Mouse (Mus musculus) gastrocnemius, adult 8-10 months (tissue): Measurements from ENCODE around the gene Erp29. TPM values are rescaled to one million over a fixed set of nuclear protein-coding genes. Genes with fewer than 3 reads are reported as not detected.
"Not testable (repeated sequence)": the region's sequence is repeated elsewhere in the genome, so short reads cannot be mapped to it uniquely, and the experiment has no call there.

Experiments
- DNase-seq, 2 experiments: peaks; one replicate each; pipeline ENCODE4 v3.0.0; 2022; ENCODE audit warnings: low spot score in 2 of 2
- total RNA-seq, 4 experiments: library from RNA; stranded (reverse); gene quantifications; 2 replicates each; pipeline ENCODE4 v1.2.4; 2022

Gene Erp29
- total RNA-seq, result 10 to 100 TPM; 30.5 to 34.9 (median 31.1) TPM

DNA sequence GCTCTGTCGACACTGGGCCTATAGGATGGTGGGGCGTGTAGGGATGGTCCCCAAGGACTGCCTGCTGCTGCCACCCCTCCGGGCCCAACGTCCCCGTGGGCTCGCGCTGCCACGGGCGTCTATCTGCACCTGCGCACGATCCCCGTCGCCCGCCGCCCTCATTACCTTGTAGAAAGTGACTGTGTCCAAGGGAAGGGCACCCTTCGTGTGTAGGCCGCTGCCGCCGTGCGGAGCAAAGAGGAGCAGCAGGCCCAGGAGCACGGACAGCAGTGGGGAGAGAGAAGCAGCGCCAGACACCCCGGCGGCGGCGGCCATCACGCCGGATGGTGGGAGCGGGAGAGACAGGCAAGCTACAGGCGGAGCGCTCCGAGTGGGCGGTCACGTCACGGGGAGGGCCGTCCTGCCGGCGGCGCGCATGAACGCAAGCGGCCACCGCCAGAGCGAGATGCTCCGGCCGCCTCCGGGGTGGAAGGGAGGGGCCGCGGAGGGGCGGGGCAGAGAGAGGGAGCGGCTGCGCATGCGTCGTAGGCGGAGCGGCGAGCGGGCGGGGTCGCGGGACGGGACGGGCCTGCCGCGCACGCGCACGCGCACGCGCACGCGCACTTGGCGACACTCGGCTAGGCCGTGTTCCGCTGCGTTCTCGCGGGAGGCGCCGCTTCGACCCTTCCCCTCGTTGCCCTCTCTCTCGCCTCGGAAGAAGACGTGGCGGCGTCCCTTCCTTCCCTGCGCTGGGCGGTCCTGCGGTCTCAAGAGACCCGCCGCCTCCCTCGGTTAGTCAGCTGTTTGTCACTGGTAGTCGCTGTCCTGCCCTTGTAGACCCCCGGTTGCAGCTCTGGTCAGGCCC, at the start of gene Erp29:
Gene Erp29, minus strand, starts transcription at position 481 of the 844 bp plus-strand sequence.
- peak; percentile 96 for DNase-seq

DNA sequence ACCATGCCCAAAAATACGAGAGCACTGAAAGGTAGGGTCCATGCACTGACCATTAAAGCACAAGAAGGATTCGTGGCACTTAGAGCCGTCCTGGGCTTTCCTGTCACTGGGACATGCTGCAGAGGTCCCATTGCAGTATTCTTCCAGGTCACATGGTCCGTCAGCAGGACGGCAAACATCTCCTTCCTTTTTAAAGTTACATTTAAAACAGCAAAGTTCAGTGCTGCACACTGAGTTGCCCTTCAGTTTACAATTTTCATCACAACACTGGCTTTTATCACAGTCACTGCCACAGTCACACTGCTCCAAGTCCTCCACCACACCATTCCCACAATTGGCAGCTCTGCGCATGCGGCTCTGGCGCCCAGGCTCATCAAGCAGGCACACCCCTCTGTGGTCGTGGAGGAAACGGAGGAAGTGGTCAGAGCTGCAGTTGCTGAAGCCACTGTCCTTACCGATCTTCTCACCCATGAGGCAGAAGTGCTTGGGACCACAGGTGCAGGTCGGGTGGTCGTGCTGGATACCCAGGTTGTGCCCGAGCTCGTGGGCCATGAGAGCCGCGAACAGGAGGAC, 49.2 kb upstream of the Erp29 start:
- DNase-seq, result not testable (repeated sequence)

DNA sequence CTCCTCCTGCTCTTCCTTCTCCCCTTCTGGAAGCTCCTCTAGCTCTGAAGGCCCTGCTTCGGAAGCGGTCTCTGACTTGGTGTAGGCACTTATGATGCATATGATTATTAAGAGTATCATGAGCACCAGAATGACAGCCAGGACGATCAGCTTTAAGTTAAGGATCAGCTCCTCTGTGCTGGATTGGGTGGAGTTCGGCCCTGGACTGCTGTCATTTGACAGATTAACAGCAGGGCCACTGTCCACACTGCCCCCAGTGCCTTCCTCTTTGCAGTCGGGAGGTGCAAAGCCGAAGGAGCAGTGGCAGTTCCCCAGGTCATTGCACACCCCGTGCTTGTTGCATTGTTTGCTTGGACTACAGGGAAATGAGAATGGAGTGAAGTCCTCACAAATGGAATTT, 48.4 kb upstream of the Erp29 start:
- DNase-seq, result no peak

DNA sequence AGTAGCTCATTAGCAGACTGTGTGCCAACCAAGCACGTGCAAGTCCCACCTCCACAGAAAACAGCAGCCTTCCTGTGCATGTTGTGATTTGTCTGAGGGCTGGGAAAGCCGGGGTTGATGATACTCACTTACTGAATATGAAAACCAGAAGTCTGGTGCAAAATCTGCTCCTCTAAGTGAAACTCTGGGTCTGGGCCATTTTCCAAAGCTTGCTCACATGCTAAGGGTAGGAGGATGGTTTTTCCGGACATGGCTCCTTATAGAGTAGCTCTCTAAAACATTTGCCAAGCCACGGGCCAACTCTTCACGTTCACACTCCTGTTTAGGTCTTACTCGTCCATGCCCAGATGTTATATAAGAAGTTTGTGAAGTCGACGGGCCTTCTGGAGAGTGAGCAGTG, 41.0 kb upstream of the Erp29 start:
- no peak for DNase-seq

DNA sequence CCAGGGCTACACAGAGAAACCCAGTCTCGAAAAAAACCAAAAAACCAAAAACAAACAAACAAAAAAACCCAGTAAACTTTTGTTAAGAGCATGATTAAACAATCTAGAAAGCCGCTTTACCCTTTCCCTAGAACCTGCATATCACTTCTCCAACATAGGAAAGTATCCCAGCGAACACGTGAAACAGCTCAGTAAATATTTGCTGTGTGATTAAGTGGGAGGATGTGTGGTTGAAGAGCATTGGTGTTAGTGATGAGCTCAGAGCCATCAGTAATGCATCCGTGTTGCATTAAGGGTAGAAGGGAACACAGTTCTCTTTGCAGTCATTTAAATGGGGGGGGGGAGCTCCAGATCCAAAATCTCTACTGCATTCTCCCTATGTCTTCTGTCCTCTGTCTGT, 32.5 kb upstream of the Erp29 start:
- no peak for DNase-seq

DNA sequence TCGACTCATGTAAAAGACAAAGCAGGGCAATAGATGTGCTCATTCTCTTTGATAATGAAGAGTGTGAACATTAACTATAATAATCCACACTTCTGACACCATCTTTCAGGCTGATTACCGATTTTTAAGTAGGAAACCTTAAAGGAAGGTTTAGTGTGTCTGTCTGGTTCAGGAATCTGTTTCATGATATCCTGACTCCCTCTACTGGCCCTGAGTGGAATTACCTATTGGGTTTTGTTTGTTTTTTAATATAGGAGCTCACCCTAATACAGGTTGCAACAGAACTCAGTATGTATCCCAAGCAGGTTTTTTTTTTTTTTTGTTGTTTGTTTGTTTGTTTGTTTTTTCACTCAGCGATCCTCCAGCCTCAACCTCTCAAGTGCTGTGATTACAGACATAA, 25.4 kb upstream of the Erp29 start:
- no peak for DNase-seq

DNA sequence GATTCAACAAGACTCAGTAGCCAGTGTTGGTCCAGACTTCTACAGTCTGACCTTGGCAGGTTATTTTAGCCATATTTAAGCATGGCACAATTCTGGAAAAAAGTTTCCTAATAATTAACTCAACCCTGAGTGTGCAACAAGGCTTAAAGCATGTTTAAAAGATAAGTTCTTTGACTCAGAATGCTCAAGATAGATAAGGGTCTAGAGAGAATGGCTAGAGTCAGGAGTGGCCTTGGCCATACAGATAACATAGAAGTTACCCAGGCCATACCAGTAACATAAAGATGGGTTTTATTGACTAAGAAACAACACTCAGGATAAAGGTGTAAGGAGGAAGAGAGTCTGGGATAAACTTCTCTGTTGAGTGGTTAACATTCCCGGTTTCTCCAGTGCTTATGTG, 23.7 kb upstream of the Erp29 start:
- no peak for DNase-seq

DNA sequence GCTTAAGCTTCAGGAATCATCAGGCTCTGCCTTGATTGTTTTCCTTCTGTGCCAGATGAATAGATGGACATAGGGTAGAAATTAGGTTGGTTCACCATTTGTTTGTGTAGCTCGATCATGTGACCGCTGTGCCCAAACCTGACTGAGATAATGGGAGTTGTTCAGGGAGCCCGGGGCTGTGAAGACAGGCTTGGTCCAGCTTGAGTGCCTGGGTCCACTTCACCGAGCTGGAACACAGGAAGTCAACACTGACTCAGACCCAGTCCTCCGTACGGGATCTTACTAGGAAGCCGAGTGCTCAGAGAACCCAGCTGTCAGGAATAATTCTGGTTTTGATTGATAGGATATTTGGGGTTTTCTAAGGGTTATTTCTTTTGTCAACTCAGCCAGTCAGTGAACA, 22.3 kb upstream of the Erp29 start:
- no peak for DNase-seq

DNA sequence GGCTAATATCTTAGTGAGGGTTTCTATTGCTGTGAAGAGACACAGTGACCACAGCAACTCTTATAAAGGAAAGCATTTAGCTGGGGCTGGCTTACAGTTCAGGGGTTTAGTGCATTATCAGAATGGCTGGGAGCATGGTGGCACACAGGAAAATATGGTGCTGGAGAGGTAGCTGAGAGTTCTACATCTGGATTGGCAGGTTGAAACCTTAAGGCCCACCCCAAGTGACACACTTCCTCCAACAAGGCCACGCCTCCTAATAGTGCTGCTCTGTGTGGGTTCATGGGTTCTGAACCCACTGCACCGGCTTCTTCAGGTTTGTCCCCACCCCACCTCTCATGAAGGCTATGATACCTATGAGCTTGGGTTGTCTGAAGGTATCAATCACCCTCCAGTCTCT, 20.1 kb upstream of the Erp29 start:
- DNase-seq, result no peak

DNA sequence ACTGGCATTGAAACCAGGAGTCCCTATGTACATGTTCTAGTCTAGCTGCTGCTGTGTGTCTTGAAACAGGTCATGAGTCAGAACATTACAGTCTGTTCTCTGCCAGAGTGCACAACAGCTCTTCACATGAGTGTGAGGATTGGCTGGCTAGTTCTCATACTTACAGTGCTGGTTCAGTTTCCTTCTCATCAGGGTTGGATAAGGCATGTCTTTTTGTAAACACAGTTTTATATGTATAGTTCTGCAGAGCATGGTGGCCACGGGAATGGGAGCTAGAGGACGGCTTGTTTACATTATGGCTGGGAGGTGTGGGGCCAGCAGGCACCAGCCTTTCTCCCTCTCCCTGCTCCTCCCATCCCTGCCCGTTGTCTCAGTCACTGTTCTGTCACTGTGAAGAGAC, 17.3 kb upstream of the Erp29 start:
- no peak for DNase-seq

DNA sequence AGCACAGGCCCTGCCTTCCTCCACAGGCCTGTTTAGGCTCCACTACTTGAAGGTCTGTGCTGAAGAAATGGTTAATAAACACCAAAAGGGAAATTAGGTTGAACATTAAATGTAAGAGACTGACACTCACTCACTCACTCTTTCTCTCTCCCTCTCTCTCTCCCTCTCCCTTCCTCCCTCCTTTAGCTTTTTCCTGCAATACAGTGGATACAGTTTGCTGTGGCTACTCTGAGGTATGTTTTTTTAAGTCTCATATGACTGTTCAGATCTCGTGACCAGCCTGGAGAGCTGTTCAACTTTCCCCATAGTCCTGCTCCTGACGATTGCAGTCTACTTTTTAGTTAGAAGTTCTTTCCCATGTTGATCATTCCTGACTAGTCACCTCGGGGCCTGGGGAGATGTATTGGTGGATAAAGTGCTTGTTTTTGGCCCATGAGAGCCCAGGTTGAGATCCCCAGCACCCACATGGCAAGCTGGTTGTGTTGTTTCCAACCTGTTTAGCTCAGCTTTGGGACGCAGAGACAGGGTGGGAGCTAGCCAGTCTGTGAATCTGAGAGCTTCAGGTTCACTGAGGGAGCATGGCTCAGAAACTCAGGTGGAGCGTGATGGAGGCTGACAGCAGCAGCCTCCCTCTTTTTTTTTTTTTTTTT, 11.4 kb upstream of the Erp29 start:
- DNase-seq, result no peak

DNA sequence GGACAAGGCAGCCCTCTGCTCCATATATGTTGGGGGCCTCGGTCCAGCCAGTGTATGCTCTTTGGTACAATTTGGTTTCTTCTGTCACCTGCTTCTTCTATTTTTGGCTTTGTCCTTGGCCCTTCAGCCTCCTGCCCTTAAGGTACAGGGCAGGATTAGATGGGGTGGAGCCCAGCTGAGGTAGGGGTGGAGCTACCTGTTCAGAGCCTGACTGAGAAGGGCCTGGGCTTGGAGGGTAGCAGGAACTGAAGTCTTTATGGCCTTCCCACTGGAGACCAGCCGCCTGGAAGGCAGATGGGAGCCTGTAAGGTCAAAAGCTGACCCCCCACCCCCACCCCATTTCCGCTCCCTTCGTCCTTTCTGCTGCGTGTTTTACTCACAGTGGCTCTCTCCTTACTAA, 10.7 kb upstream of the Erp29 start:
- DNase-seq, result no peak

DNA sequence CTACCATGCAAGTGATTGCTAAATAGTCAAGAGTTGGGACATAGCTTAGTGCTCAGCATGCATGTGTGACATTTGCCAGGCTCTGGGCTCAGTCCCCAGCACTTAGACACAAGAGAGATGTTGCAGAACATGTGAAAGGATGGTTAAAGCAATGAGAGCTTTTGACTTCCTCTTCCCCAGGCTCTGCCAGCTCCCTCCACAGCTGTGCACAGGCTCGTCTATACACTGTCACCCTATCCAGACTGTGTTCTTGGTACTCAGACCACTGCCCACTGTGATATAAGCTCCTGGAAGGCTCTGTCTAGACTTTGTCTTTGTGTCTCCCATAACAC, 9.8 kb upstream of the Erp29 start:
- DNase-seq, result no peak

DNA sequence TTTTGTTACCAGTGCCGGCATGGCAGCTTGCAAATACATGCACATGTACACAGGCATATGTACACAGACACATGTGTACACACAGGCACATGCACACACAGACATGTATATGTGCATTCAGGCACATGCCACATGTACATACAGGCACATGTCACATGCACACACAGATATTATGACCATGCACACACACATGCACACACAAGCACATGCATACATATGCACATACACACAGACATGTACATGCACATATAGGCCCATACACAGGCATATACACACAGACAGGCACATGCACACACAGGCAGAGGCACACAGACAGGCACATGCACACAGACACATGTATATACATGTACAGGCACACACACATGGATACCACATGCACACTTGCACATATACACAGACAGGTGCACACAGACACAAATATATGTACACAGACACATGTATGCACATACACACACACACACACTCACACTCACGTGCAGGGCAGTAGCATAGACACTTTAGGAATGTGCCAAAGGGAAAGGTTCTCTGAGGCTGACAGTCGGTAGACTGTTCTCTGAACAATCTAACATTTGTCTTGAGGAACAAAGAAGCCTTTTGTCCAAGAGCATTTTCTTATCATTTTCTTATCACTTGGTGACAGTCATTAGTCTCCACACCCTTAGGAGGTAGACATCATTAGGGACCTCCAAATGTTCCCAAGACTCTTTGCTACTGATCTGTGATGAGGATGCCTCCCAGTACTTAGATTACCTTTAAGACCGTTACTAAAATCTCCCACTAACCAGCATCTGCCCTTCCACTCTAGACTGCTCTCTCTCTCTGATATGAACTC, 9.2 kb upstream of the Erp29 start:
- no peak for DNase-seq

DNA sequence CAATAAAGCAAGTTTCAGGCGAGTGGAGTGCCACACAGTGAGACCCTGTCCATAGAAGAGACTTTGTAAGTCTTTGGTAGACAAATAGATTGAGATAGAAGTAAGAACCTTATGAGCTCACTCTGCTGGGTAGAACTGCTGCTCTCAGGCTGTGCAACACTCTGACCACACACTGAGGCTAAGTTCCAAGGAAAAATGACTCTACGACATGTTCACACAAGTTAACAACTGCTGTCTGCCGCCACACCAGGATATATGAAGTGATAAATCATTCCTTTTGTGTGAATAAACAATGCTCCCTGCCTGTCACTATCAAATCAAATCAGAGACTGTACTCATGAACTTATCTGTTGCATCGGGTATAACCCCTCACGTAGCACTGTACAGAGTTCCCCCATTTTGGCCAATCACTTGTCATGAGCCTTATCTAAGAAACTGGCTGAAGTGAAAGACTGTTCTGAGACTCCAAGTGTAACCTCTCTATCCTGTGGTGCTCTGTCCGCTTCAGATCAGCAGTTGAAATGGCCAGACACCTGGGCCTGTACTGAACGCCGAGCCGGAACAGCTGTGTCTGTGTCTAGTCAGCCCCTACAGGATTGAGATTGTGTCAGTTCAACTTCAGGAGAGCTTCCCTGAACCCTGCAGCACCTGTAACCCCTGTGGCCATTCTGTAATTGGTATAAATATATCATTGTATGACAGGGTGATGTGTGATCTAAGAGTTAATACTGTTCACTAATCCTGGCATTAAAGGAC, 3.4 kb upstream of the Erp29 start:
- DNase-seq, result no peak

DNA sequence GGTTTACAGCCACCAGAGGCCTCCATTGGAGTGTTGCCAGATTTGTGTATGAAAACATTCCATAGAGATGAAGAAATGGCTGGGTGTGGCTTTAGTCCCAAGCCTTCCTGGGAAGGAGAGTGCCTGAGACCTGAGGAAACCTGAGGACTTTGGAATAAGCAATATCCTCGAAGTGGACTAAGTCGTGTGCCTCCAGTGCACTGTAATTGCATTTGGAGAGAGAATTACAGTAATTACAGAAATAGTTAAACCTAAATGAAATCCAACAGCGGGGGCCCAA, 2.1 kb upstream of the Erp29 start:
- no peak for DNase-seq

DNA sequence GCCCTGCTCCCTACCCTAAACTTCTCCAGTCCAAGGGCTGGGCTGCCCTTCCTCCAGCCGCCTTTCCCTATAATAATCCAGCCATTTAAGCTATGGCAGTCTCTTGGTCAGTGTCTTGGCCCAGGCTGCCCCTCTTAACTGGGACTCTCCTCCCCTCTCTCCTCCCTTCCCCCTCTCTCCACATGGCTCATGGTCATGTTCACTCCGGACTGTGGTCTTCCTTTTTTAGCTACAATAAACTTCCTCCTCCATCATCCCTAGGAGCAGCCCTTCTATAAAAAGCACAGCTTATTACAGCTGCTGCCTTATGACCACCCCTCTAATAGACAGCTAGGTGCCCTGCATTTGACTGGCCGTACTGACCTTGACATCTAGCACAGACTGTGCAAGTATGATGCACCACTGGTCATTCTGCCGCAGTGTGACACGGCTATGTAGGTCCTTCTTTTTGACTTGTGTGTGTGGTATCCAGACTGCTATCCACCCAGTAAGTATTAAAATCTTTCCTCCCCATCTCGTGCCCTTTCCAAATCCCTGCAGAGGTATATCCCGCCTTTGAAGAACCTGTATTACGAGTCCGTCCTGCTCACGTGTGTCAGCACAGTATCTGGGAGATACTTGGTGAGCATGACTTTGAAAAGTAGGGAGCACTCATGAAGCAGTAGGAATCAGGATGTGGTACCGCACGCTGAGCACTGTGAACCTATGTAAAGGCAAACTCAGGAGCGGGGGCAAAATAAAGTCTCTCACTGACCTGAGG, 1.6 kb upstream of the Erp29 start:
- DNase-seq, result no peak

DNA sequence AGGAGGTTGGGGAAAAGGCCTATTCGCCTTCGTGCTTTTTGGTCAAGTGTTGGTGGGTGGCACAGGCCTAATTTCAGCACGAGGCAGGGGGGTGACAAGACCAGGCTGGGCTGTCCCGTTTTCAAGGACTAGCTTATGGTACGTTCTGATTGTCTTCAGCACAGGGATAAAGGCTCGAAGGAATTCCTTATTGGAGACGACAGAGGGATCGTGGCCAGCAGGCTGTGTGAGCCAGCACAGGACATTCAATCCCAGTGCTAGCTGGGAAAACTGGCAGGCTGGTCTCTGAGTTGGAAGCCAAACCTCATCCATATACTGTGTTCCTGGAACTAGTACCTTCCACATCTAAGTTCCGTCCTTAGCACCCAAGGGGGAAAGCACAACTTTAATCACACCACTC, 600 bp upstream of the Erp29 start:
- peak; percentile 68 to 77 for DNase-seq

DNA sequence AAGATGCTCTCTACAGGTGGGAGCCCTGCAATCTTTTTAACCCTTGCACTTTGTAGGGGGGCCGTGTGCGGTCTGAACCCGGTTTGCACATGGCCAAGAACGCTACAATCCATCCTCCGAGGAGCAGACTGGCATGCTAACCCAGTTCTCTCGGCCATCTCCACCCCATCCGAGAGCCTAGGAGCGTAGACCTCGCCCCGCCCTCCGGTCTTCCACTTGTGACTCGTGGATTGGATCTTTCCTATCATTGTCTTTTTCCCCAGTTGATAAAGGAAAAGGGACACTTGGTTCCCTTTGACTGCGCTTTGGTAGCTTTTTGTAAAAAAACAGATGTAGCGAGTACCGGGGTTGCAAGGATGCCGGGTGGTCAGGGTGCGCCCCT, 671 bp downstream of the Erp29 start, which contains the start of gene Tmem116:
Gene Tmem116, plus strand, starts transcription at position 250 of the 382 bp plus-strand sequence.
- no peak for DNase-seq

DNA sequence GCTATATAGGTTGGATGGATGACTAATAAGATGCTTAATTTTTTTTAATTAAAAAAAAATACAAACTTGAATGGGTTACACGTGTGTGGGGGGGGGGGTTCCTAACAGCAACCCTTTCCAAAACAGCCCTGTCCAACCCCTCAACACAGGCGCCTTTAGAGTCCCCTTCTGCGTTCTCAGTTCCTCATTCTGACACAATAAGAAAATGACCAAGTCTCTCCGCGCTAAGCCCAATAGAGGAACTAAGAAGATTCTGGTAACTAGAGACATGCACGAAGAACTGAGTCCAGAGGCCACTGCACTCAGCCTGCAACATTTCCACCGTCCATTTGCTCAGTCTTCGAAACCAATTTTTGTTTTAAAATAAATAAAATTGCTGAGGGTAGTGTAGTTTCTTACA, 1.1 kb downstream of the Erp29 start:
- DNase-seq, result no peak

DNA sequence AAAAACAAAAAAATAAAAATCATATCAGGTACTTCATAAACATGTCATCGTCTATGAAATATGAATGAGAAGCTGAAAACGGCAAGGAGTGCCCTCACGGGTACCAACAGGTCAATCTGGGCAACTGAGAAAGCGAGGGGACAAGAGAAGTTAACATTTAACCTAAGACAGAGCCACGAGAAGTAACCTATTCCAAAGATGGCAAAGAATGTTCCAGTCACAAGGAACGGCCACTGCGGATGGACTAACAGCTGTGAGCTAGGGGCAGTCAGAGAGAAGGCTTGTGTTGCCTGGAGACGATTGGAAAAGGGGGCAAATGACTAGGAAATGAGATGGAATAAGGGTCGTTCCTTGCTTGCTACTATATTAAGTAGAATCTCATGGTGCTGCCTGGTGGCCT, 1.8 kb downstream of the Erp29 start:
- DNase-seq, result no peak
